Mouse (Mus musculus): ENCODE data around the gene Mipol1.

DNA sequence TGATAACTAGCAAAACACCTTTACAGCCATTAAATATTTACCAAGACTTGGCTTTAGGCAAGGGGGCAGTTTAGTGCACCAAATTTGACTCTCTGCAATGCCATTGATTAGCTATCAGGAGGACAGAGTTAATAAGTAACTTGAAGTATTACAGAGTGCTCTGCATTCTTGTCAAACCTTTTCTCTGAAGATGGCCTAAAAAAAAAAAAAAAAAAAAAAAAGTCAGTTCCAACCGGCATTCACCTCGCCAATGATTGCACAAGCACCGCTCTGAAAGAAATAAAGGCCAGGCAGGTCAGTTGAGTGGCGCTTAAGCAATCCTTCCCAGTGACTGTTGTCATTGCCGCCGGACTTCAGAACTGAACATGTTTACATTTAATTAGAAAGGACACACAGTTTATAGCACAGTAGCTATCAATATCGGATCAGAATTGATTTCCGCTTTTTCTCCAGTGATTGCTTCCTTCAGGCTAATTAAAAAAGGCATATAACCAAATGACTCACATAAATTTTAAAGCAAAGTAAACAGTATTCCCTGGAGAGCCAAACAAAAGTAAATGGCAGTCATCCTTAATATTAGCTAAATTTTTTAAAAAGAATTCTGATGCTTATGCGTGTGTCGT lies 214.2 kb downstream of the Mipol1 start:
- no peak for TF ChIP-seq CTCF (IDR thresholded peaks at IDR 0.05; ENCODE audit: low read depth, low read length)
- TF ChIP-seq POLR2A (IDR thresholded peaks at IDR 0.05; ENCODE audit: extremely low read depth, insufficient read depth, low read length), result no peak
